Comparison of ENCODE assay signal across 8 mouse cellular contexts in the genomic region with DNA sequence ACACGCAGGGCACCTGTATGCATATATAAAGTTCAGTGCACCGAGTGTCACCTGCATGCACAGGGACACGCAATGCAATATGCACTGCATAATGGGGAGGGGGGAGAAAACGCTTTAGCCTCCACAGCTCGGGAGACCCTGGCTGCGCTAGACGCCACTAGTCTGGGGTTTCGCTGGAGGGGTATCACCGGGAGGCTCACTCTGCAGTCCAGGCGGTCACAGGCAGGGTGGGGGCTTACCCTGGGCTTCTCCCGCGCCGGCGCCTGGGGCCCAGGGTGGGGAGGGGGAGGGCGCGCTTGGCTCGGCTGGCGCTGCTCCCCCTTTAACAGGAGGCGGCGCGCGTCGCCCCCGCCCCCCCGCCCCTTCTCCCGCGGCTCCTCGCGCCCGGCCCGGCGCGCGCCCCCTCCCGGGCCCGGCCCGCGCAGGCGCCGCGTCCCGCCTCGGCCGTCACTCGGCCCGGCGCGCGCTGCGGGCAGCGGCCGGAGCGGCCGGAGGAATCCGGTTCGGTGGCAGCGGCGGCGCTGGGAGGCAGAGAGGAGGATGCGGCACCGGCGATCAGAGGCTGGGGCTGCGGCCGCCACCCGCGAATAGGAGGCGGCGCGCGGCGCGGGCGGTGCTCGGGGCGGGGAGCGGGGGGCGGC. TPM values are rescaled to one million over a fixed set of nuclear protein-coding genes. Genes with fewer than 3 reads are reported as not detected.
DNase-seq lines count a peak whose midpoint lies in the region; ATAC-seq and TF ChIP-seq lines count a peak whose summit lies in the region.

A gene (plus strand): TSS at position 450 of the 641 bp plus-strand sequence.

- no peak for TF ChIP-seq EP300 in heart, postnatal 0 days (IDR thresholded peaks at IDR 0.05; ENCODE audit: low read depth)

- no peak for TF ChIP-seq POLR2A in spleen, adult 2 months (IDR thresholded peaks at IDR 0.05; ENCODE audit: low read depth, low read length)

- no peak for DNase-seq in spleen, adult 2 months (ENCODE audit: low read depth in 1 of 2, low spot score in 2 of 2)
- no peak for DNase-seq in spleen, postnatal 14 days (ENCODE audit: low spot score in 2 of 2)
- peak; percentile 62 for DNase-seq in cerebellum, adult 9-11 months
- DNase-seq in heart, postnatal 0 days (ENCODE audit: low spot score) = no peak
- no peak for DNase-seq in layer of hippocampus, postnatal 25 days (ENCODE audit: extremely low spot score in 1 of 2, low spot score in 1 of 2)
- peak; percentile 95 for DNase-seq in midbrain, embryonic 11.5 days (ENCODE audit: low spot score, missing footprints)
- peak; percentile 56 for DNase-seq in thymus, postnatal 4 days
- DNase-seq in frontal cortex, postnatal 14 days (ENCODE audit: low spot score in 2 of 2) = no peak

- H3K36me3 ChIP-seq in spleen, adult 2 months (ENCODE audit: control insufficient read depth, insufficient read depth, low read length) = no peaks in the 10 kb centered on the region
- no peaks in the 10 kb centered on the region for H3K36me3 ChIP-seq in heart, postnatal 0 days (replicated peaks; ENCODE audit: control insufficient read depth, insufficient read depth, low read length)
- H3K36me3 ChIP-seq in midbrain, embryonic 11.5 days (ENCODE audit: control insufficient read depth, insufficient read depth, low read length) = no peaks in the 10 kb centered on the region

- no peaks in the 10 kb centered on the region for H3K9me3 ChIP-seq in heart, postnatal 0 days (replicated peaks; ENCODE audit: control insufficient read depth, low read length)
- H3K9me3 ChIP-seq in midbrain, embryonic 11.5 days (ENCODE audit: control insufficient read depth, low read length) = no peaks in the 10 kb centered on the region

- WGBS in spleen, adult 2 months = 1% methylated on average over 52 of the region's 77 CpGs
- under 1% methylated on average over 40 of the region's 77 CpGs for WGBS in heart, postnatal 0 days
- WGBS in midbrain, embryonic 11.5 days = under 1% methylated on average over 41 of the region's 77 CpGs

- peaks cover 29% of the 10 kb centered on the region for H3K4me1 ChIP-seq in spleen, adult 2 months (ENCODE audit: control insufficient read depth, insufficient read depth, insufficient read length)
- peaks cover 29% of the 10 kb centered on the region for H3K4me1 ChIP-seq in heart, postnatal 0 days (ENCODE audit: control insufficient read depth, insufficient read depth)
- H3K4me1 ChIP-seq in midbrain, embryonic 11.5 days (ENCODE audit: control insufficient read depth, insufficient read depth, low read length) = peaks cover 47% of the 10 kb centered on the region

- H3K27ac ChIP-seq in spleen, adult 2 months (ENCODE audit: insufficient read depth, low read length) = no peak within 1 kb of the TSS
- no peak within 1 kb of the TSS for H3K27ac ChIP-seq in heart, postnatal 0 days (ENCODE audit: low read depth)
- H3K27ac ChIP-seq in midbrain, embryonic 11.5 days (ENCODE audit: low read depth, low read length) = no peak within 1 kb of the TSS

- ATAC-seq in heart, postnatal 0 days (ENCODE audit: insufficient read depth, low read depth) = peak; percentile 22; the same call in 1 of the 2 replicates
- peak; percentile 25 for ATAC-seq in midbrain, embryonic 11.5 days (ENCODE audit: low FRiP score)

- peak within 1 kb of the TSS; percentile 48 for H3K9ac ChIP-seq in heart, postnatal 0 days (replicated peaks; ENCODE audit: low read depth, low read length)
- H3K9ac ChIP-seq in midbrain, embryonic 11.5 days (ENCODE audit: low read length) = peak within 1 kb of the TSS; percentile 76

- peaks cover 37% of the 10 kb centered on the region for H3K27me3 ChIP-seq in spleen, adult 2 months (ENCODE audit: control insufficient read depth, insufficient read depth, low read length)
- peaks cover 78% of the 10 kb centered on the region for H3K27me3 ChIP-seq in heart, postnatal 0 days (ENCODE audit: control insufficient read depth, insufficient read depth, low read length)
- peaks cover 28% of the 10 kb centered on the region for H3K27me3 ChIP-seq in midbrain, embryonic 11.5 days (ENCODE audit: control insufficient read depth, insufficient read depth, low read length)

- H3K4me2 ChIP-seq in heart, postnatal 0 days (ENCODE audit: low read depth, low read length) = peak within 1 kb of the TSS; percentile 99
- peak within 1 kb of the TSS; percentile 98 for H3K4me2 ChIP-seq in midbrain, embryonic 11.5 days

- TF ChIP-seq CTCF in spleen, adult 2 months (IDR thresholded peaks at IDR 0.05; ENCODE audit: extremely low read depth, insufficient read depth, insufficient read length, insufficient replicate concordance) = no peak
- no peak for TF ChIP-seq CTCF in heart, postnatal 0 days (IDR thresholded peaks at IDR 0.05; ENCODE audit: low read depth)

- peak within 1 kb of the TSS; percentile 50; the same call in 1 of the 2 replicates for H3K4me3 ChIP-seq in spleen, adult 2 months (ENCODE audit: extremely low read depth, insufficient read depth, insufficient read length)
- H3K4me3 ChIP-seq in heart, postnatal 0 days (ENCODE audit: low read depth, low read length) = peak within 1 kb of the TSS; percentile 63
- peak within 1 kb of the TSS; percentile 69 for H3K4me3 ChIP-seq in midbrain, embryonic 11.5 days (ENCODE audit: low read depth, low read length)

RNA-seq across cellular contexts. Expression of the gene that starts here (rescaled TPM):
- 4.0 and 6.4 TPM in 2 replicates for polyA plus RNA-seq in spleen, adult 2 months (2012; rRNA removed)
- 7.3 and 10.6 TPM in 2 replicates for total RNA-seq in heart, postnatal 0 days (2014; rRNA removed; ENCODE audit: low replicate concordance)
- polyA plus RNA-seq in heart, postnatal 0 days (2015; fragmentation: Nextera tagmentation; extraction: Ambion mirVana) = 0.48 and 0.59 TPM in 2 replicates
- 100 to 1,000 TPM; 516 to 583 TPM for total RNA-seq in layer of hippocampus, postnatal 25 days (2021)
- polyA plus RNA-seq in midbrain, embryonic 11.5 days (2014; fragmentation: Nextera tagmentation; extraction: Ambion mirVana) = 2.3 and 3.0 TPM in 2 replicates

Comparison
In these comparisons a context has a peak if more than half of its experiments do, and no peak if none do; other contexts are left out.
1. RNA of the gene that starts here (total RNA-seq): 516 to 583 TPM in layer of hippocampus, postnatal 25 days; 7.3 to 10.6 TPM in heart, postnatal 0 days; every median in the first group is over 10 times any median in the second.
2. DNase-seq: peak in cerebellum, adult 9-11 months (single experiment), midbrain, embryonic 11.5 days (single experiment) and thymus, postnatal 4 days (single experiment); none in spleen, adult 2 months (0 of 2), spleen, postnatal 14 days (0 of 2), heart, postnatal 0 days (single experiment), layer of hippocampus, postnatal 25 days (0 of 2) and frontal cortex, postnatal 14 days (0 of 2).
3. Peak in every context shown above with its lines, with median percentiles within 50 percentile points of each other: H3K4me3 ChIP-seq.